Mouse (Mus musculus): ENCODE data around the gene Bud23. TPM values are rescaled to one million over a fixed set of nuclear protein-coding genes. Genes with fewer than 3 reads are reported as not detected.
A peak's percentile ranks its signal among the peaks of the same experiment; 100 is the strongest.

The Bud23 gene
- polyA plus RNA-seq, 1 experiment from 2014 or later, result 157 TPM

DNA sequence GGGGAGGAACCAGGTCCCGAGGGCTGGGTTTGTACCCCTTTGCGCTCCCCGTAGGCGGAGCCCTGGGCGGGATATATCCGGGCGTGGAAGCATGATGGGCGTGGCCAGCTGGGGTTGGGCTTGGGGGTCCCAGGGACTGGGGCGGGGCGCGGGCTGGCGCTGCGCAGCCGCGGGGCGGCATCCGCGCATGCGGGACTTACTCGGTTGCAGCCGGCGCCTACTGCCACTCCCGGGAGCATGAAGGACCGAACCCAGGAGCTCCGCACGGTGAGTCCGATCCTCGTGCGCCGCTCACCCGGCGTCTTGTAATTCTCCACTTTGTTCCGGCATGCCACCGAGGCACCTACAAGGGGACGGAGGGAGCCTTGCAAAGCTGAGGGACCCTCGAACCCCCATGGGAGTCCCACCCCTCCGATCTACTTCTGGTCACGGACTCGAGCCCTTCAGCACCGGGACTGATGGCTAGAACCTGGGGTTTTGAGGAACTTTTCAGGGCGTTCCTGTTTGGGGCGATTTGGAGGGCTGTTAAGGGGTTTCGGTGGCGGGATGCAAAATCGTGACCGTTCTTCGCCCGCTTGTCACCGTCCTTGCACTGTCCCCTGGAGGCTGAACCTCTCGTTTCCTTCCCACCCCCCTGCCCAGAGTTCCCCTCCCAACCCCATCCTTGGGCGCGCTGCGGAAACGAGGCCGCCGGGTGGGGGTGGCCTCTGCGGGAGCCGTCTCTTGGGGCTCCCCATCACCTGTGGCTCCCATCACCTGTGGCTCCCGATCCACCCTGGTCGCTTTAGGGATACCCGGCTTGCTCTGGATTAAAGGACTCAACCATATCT is 41.2 kb downstream of the Bud23 start, which contains the start of gene Stx1a:
Gene Stx1a (plus strand): TSS at position 139 of the 830 bp plus-strand sequence.
- Histone ChIP-seq H3K4me3 (ENCODE audit: low read depth, low read length) (peak within 1 kb of the TSS; percentile 68), H3K27ac (ENCODE audit: low read depth, low read length) (no peak within 1 kb of the TSS), H3K4me1 (replicated peaks; ENCODE audit: control insufficient read depth, insufficient read depth, low read length) (peaks cover 30% of the 10 kb centered on the region), H3K27me3 (replicated peaks; ENCODE audit: control insufficient read depth, insufficient read depth, low read length) (no peaks in the 10 kb centered on the region; the same call in 1 of the 2 replicates), H3K4me2 (peak within 1 kb of the TSS; percentile 67), H3K9me3 (ENCODE audit: control insufficient read depth, low read length) (no peaks in the 10 kb centered on the region), H3K36me3 (ENCODE audit: control insufficient read depth, insufficient read depth, low read length) (no peaks in the 10 kb centered on the region), H3K9ac (ENCODE audit: low read depth, low read length) (peak within 1 kb of the TSS; percentile 58)
- ATAC-seq (replicated peaks; ENCODE audit: low FRiP score) (peak; percentile 96), DNase-seq (ENCODE audit: low spot score) (peak; percentile 90)
- under 1% methylated on average over 61 of the region's 61 CpGs for WGBS

DNA sequence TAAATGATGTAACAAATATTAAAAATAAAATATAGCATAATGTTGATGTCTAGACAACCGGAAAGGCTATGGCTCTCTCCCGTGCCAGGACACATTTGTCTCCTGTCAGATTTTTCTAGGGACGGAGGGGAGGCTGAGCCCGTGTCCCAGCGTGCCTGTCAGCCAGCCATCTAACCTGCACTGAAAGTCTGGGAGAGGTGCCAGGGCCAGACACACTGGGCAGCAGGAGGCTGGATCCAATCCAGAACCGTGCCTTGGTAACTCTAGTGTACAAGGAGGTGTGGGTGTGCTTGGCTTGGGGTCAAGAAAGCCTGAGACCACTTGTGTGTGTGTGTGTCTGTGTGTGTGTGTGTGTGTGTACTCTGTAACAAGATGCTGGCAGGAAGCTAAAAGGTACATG is 42.9 kb downstream of the Bud23 start:
- no peak overlapping the region for H3K9ac ChIP-seq (ENCODE audit: low read depth, low read length)
- H3K9me3 ChIP-seq (ENCODE audit: control insufficient read depth, low read length), result no peaks in the 10 kb centered on the region
- 80% methylated on average over 6 of the region's 6 CpGs for WGBS
- H3K27me3 ChIP-seq (replicated peaks; ENCODE audit: control insufficient read depth, insufficient read depth, low read length), result no peaks in the 10 kb centered on the region; the same call in 1 of the 2 replicates
- no peak overlapping the region for H3K4me3 ChIP-seq (ENCODE audit: low read depth, low read length)
- peaks cover 28% of the 10 kb centered on the region for H3K4me1 ChIP-seq (replicated peaks; ENCODE audit: control insufficient read depth, insufficient read depth, low read length)
- no peaks in the 10 kb centered on the region for H3K36me3 ChIP-seq (ENCODE audit: control insufficient read depth, insufficient read depth, low read length)
- H3K27ac ChIP-seq (ENCODE audit: low read depth, low read length), result no peak overlapping the region
- DNase-seq (ENCODE audit: low spot score), result no peak
- ATAC-seq (replicated peaks; ENCODE audit: low FRiP score), result no peak
- no peak overlapping the region for H3K4me2 ChIP-seq

DNA sequence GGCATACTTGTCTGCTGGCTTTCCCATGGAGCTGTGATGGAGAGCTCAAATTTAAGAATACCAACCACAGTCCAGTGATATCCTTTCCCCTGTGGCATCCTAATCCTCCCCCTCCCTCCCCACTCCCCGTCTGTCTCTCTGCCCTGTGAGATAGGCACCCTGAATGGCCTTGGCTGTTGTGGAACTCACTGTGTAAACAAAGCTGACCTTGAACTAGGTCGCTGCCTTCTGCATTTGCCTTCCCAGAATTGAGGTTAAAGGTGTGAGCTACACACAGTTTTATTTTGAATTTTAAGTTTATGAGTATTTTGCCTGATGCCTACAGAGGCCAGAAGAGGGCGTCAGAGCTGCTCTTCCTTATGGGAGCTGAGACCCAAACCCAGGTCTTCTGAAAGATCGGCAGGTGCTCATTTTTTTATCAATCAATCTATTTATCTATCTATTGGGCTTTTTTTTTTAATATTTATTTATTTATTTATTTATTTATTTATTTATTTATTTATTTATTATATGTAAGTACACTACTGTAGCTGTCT is 48.5 kb downstream of the Bud23 start:
- Histone ChIP-seq H3K4me2 (no peak overlapping the region), H3K9ac (ENCODE audit: low read depth, low read length) (no peak overlapping the region), H3K4me1 (replicated peaks; ENCODE audit: control insufficient read depth, insufficient read depth, low read length) (peaks cover 10% of the 10 kb centered on the region), H3K27ac (ENCODE audit: low read depth, low read length) (no peak overlapping the region), H3K27me3 (replicated peaks; ENCODE audit: control insufficient read depth, insufficient read depth, low read length) (no peaks in the 10 kb centered on the region), H3K9me3 (ENCODE audit: control insufficient read depth, low read length) (no peaks in the 10 kb centered on the region), H3K4me3 (ENCODE audit: low read depth, low read length) (no peak overlapping the region), H3K36me3 (ENCODE audit: control insufficient read depth, insufficient read depth, low read length) (no peaks in the 10 kb centered on the region; the same call in 1 of the 2 replicates)
- WGBS, result 46% methylated on average over 4 of the region's 4 CpGs
- ATAC-seq (replicated peaks; ENCODE audit: low FRiP score) (no peak), DNase-seq (ENCODE audit: low spot score) (no peak)

DNA sequence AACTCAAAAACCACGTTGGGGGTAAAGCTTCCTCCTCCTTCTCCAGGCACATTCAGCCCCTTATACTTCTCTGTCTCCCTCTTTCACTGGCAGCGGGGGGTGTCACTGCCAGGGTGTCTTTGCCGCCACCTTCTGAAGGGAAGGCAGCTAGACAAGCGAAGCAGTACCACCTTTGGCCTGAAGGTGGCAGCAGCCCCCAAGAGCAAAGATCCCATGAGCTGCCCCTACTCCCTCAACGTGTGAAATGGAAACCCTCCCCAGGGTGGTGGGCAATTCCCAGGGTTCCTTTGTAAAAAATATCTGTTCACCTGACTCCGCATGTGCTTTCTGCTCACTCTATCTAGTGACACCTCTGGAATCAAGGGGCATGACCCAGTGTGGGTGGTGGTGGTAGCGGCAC is 49.3 kb downstream of the Bud23 start:
- Histone ChIP-seq H3K4me2 (no peak overlapping the region), H3K9me3 (ENCODE audit: control insufficient read depth, low read length) (no peaks in the 10 kb centered on the region), H3K27me3 (replicated peaks; ENCODE audit: control insufficient read depth, insufficient read depth, low read length) (no peaks in the 10 kb centered on the region), H3K9ac (ENCODE audit: low read depth, low read length) (no peak overlapping the region), H3K4me1 (replicated peaks; ENCODE audit: control insufficient read depth, insufficient read depth, low read length) (peaks cover 14% of the 10 kb centered on the region), H3K4me3 (ENCODE audit: low read depth, low read length) (no peak overlapping the region), H3K36me3 (ENCODE audit: control insufficient read depth, insufficient read depth, low read length) (no peaks in the 10 kb centered on the region; the same call in 1 of the 2 replicates), H3K27ac (ENCODE audit: low read depth, low read length) (no peak overlapping the region)
- WGBS, result 12% methylated on average over 7 of the region's 7 CpGs
- DNase-seq (ENCODE audit: low spot score), result peak; percentile 79
- ATAC-seq (replicated peaks; ENCODE audit: low FRiP score), result peak; percentile 48; the same call in 1 of the 2 replicates

DNA sequence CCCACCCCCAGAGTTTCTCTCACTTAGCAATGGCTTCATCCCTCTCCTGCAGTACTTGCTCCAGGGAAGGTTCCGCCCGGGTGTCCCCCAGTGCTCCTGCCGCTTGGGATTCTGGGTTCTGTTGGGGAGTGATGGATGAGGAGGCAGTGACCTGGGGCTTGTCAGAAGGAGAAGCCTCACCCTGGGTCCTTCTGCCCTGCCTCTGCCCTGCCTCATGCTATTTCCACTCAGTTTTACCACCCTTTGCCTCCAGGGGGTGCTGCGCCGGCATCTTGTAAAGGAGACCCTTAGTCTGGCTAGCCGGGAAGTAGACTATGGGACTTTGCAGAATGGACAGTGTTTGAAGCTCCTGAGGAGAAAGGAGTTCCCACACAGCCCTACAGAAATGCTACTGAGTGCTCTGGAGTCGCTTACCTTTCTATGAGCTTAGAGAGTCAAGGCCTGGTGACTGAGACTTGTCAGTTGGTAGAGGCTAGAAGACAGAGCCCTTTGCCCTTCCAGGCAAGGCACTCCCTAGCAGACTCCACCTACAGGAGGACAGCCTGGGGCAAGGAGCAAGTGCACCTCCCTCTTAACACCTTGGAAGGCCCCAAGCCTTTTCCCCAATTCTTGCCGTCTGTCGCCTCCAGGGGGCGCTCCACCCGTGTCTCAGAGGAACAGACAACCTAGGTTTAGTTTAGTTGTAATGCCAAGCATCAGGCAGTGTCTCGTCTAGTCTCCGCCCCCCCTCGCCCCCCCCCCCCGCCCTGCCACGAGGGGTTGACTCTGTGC is 51.9 kb downstream of the Bud23 start:
- H3K4me2 ChIP-seq, result peak overlapping the region; percentile 51
- no peaks in the 10 kb centered on the region; the same call in 1 of the 2 replicates for H3K36me3 ChIP-seq (ENCODE audit: control insufficient read depth, insufficient read depth, low read length)
- peaks cover 18% of the 10 kb centered on the region for H3K4me1 ChIP-seq (replicated peaks; ENCODE audit: control insufficient read depth, insufficient read depth, low read length)
- 10% methylated on average over 13 of the region's 16 CpGs for WGBS
- ATAC-seq (replicated peaks; ENCODE audit: low FRiP score) (no peak), DNase-seq (ENCODE audit: low spot score) (peak; percentile 78)
- peak overlapping the region; percentile 37; the same call in 1 of the 2 replicates for H3K9ac ChIP-seq (ENCODE audit: low read depth, low read length)
- H3K4me3 ChIP-seq (ENCODE audit: low read depth, low read length), result peak overlapping the region; percentile 28
- H3K27me3 ChIP-seq (replicated peaks; ENCODE audit: control insufficient read depth, insufficient read depth, low read length), result no peaks in the 10 kb centered on the region
- H3K9me3 ChIP-seq (ENCODE audit: control insufficient read depth, low read length), result no peaks in the 10 kb centered on the region
- peak overlapping the region; percentile 43 for H3K27ac ChIP-seq (ENCODE audit: low read depth, low read length)

DNA sequence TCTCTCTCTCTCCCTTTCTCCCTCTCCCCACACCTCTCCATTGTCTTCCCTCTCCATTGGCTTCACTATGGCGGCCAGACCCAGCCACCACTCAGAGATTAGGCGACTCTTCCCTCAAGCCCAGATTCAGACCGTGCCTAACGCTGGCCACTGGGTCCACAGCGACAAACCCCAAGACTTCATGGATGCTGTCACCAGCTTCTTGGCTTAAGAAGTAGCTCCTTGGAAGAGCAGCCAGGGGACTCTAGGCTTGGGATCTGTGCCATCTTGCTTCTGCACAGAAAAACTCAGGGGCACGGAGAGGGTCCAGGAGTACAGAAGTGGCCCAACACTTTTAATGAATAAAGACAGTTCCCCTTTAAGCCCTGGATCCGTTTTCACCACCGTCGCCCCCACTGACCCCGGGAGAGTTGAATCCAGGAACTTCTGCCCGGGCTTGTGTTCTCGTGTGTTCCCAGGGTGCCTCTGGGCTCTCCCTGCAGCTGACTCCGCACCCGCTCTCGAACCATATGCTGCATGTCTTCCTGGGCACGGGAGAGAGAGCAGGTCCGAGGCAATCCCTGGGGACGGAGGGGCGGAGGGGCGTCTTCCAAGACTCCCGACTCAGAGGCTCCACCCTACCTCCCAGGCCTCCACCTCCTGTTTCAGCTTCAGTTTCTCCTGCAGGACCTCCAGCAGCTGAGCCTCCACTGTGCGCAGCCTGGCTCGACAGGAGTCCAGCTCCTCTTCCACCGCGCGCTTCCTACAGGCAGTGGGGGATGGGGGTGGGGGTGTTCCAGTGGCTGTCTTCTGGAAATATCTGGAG is 52.7 kb downstream of the Bud23 start:
- DNase-seq (ENCODE audit: low spot score), result no peak
- H3K9ac ChIP-seq (ENCODE audit: low read depth, low read length), result peak overlapping the region; percentile 37; the same call in 1 of the 2 replicates
- ATAC-seq (replicated peaks; ENCODE audit: low FRiP score), result no peak
- H3K27ac ChIP-seq (ENCODE audit: low read depth, low read length), result peak overlapping the region; percentile 43
- 46% methylated on average over 26 of the region's 26 CpGs for WGBS
- peaks cover 18% of the 10 kb centered on the region for H3K4me1 ChIP-seq (replicated peaks; ENCODE audit: control insufficient read depth, insufficient read depth, low read length)
- no peaks in the 10 kb centered on the region for H3K9me3 ChIP-seq (ENCODE audit: control insufficient read depth, low read length)
- H3K27me3 ChIP-seq (replicated peaks; ENCODE audit: control insufficient read depth, insufficient read depth, low read length), result no peaks in the 10 kb centered on the region
- H3K4me3 ChIP-seq (ENCODE audit: low read depth, low read length), result peak overlapping the region; percentile 28
- H3K4me2 ChIP-seq, result peak overlapping the region; percentile 51
- no peaks in the 10 kb centered on the region; the same call in 1 of the 2 replicates for H3K36me3 ChIP-seq (ENCODE audit: control insufficient read depth, insufficient read depth, low read length)

DNA sequence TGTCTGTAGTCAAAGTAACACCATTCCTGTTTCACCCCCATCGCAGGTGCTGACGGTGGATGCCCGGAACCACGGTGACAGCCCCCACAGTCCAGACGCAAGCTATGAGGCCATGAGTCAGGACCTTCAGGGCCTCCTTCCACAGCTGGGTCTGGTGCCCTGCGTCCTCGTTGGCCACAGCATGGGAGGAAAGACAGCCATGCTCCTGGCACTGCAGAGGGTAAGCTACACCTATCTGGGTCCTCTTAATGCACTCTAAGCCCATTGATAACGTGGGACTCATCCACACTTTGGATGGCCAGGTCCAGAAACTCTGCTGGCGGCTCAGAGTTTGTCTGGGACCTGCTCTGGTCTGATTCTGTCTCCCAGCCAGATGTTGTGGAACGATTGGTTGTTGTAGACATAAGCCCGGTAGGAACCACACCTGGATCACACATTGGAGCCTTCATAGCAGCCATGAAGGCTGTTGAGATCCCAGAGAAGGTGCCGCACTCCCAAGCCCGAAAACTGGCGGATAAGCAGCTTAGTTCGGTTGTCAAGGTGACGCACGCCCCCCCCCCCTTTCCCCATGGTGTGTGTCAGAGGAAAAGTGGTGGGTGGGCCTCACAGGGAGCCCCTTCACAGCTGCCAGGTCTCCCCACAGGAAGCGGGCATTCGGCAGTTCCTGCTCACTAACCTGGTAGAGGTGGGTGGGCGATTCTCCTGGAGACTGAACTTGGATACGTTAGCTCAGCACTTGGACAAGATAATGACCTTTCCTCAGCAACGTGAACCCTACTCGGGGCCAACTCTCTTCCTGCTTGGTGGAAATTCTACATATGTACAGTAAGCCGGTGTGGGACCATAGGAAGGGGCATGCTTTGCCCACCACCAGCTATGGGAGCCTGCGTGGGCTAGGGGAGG is 53.7 kb downstream of the Bud23 start:
- Histone ChIP-seq H3K9ac (ENCODE audit: low read depth, low read length) (peak overlapping the region; percentile 87), H3K27ac (ENCODE audit: low read depth, low read length) (no peak overlapping the region), H3K36me3 (ENCODE audit: control insufficient read depth, insufficient read depth, low read length) (no peaks in the 10 kb centered on the region; the same call in 1 of the 2 replicates), H3K27me3 (replicated peaks; ENCODE audit: control insufficient read depth, insufficient read depth, low read length) (no peaks in the 10 kb centered on the region), H3K4me2 (peak overlapping the region; percentile 76), H3K4me1 (replicated peaks; ENCODE audit: control insufficient read depth, insufficient read depth, low read length) (peaks cover 18% of the 10 kb centered on the region), H3K9me3 (ENCODE audit: control insufficient read depth, low read length) (no peaks in the 10 kb centered on the region), H3K4me3 (ENCODE audit: low read depth, low read length) (peak overlapping the region; percentile 70)
- 88% methylated on average over 25 of the region's 25 CpGs for WGBS
- ATAC-seq (replicated peaks; ENCODE audit: low FRiP score), result no peak
- DNase-seq (ENCODE audit: low spot score), result no peak

Data from liver, embryonic 11.5 days (tissue).